Mouse (Mus musculus): ENCODE measurements at regions not wholly inside any gene's neighbourhood (a gene's known extent, or its start where the extent isn't known, plus 50 kb on each side); places are given as distances from the start of the nearest gene placed in this dataset.

- ATAC-seq (replicated peaks; ENCODE audit: poor library complexity), result no peak
Observed at GRCm38 (mm10) chr1:21132340-21132739, 53.3 kb upstream of the Tram2 start.

GRCm38 (mm10) chr1:21146961-21147360 is 67.9 kb upstream of the Tram2 start:
- ATAC-seq (replicated peaks; ENCODE audit: poor library complexity), result no peak

GRCm38 (mm10) chr1:21161742-21162141 is 56.6 kb upstream of the Tmem14a start:
- peak; percentile 75 for ATAC-seq (replicated peaks; ENCODE audit: poor library complexity)

- ATAC-seq (replicated peaks; ENCODE audit: poor library complexity), result peak; percentile 95
Observed at GRCm38 (mm10) chr1:21166287-21166733, 52.1 kb upstream of the Tmem14a start.

GRCm38 (mm10) chr1:21166762-21167161 is 51.6 kb upstream of the Tmem14a start:
- ATAC-seq (replicated peaks; ENCODE audit: poor library complexity), result no peak
